Mouse (Mus musculus) embryonic facial prominence, embryonic 15.5 days (tissue): ENCODE data around the gene Ptges. TPM values are rescaled to one million over a fixed set of nuclear protein-coding genes. Genes with fewer than 3 reads are reported as not detected.
A peak's percentile ranks its signal among the peaks of the same experiment; 100 is the strongest.

ENCODE experiments used
- ATAC-seq: fragments of 200-750 bp; cut with Nextera tagmentation; 2 replicates; pipeline ENCODE4 v1.8.0; 2017; ENCODE audit warnings: low read depth, moderate TSS enrichment; ENCODE audit not compliant: insufficient number of reproducible peaks, low FRiP score, low TSS enrichment
- H3K27ac ChIP-seq: fragments of 300-500 bp; sonication (generic); replicated peaks from 2 replicates; pipeline ENCODE4 v1.5.1; 2015; ENCODE audit warnings: mild to moderate bottlenecking, inconsistent platforms
- H3K27me3 ChIP-seq: fragments of 300-500 bp; sonication (generic); 2 replicates; pipeline ENCODE4 v1.6.1; 2015; ENCODE audit warnings: inconsistent platforms
- H3K36me3 ChIP-seq: fragments of 300-500 bp; sonication (generic); 2 replicates; pipeline ENCODE4 v1.6.1; 2015; ENCODE audit warnings: mild to moderate bottlenecking, inconsistent platforms
- H3K4me1 ChIP-seq: fragments of 300-500 bp; sonication (generic); 2 replicates; pipeline ENCODE4 v1.6.1; 2015; ENCODE audit warnings: inconsistent platforms
- H3K4me2 ChIP-seq: fragments of 300-500 bp; sonication (generic); replicated peaks from 2 replicates; pipeline ENCODE4 v1.6.1; 2015; ENCODE audit warnings: mild to moderate bottlenecking, inconsistent platforms
- H3K4me3 ChIP-seq: fragments of 300-500 bp; sonication (generic); replicated peaks from 2 replicates; pipeline ENCODE4 v1.5.1; 2015; ENCODE audit warnings: mild to moderate bottlenecking, inconsistent platforms
- H3K9ac ChIP-seq: fragments of 300-500 bp; sonication (generic); 2 replicates; pipeline ENCODE4 v1.6.1; 2015; ENCODE audit warnings: inconsistent platforms
- H3K9me3 ChIP-seq: fragments of 300-500 bp; sonication (generic); replicated peaks from 2 replicates; pipeline ENCODE4 v1.6.1; 2016; ENCODE audit warnings: inconsistent platforms
- WGBS: fragments of 180-500 bp; shearing (Covaris S2); methylation state at CpG from one replicate; pipeline ENCODE4 v1.1.7; 2015; 5-methylcytosine and 5-hydroxymethylcytosine counted together
- polyA plus RNA-seq: library from polyadenylated mRNA; unstranded; fragments of >200 nt; fragmentation: Nextera tagmentation; extraction: Ambion mirVana; gene quantifications from 2 replicates; pipeline ENCODE4 v1.2.1, GENCODE M21; 2015

The Ptges gene
- polyA plus RNA-seq, 1 experiment from 2014 or later, result 32.4 TPM

- H3K4me2 ChIP-seq, result no peak overlapping the region
- no peak overlapping the region for H3K9ac ChIP-seq
- H3K27ac ChIP-seq, result peak overlapping the region; percentile 72
- H3K9me3 ChIP-seq, result no peaks in the 10 kb centered on the region
- no peaks in the 10 kb centered on the region for H3K27me3 ChIP-seq
- peak; percentile 9; the same call in 1 of the 2 replicates for ATAC-seq
- H3K36me3 ChIP-seq, result no peaks in the 10 kb centered on the region
- H3K4me3 ChIP-seq, result no peak overlapping the region
- 23% methylated on average over 6 of the region's 6 CpGs for WGBS
- peaks cover 37% of the 10 kb centered on the region for H3K4me1 ChIP-seq
These were observed 32.4 kb downstream of the Ptges start for GRCm38 (mm10) chr2:30897291-30897690.

GRCm38 (mm10) chr2:30893946-30894345 is 35.7 kb downstream of the Ptges start:
- ATAC-seq, result no peak
- 76% methylated on average over 7 of the region's 7 CpGs for WGBS
- H3K27ac ChIP-seq, result no peak overlapping the region
- H3K9ac ChIP-seq, result no peak overlapping the region
- H3K4me1 ChIP-seq, result peaks cover 24% of the 10 kb centered on the region
- no peaks in the 10 kb centered on the region for H3K27me3 ChIP-seq
- no peaks in the 10 kb centered on the region for H3K9me3 ChIP-seq
- H3K36me3 ChIP-seq, result 0 out of 2 replicates have a peak, but pooled peaks cover 4% of the 10 kb centered on the region
- H3K4me3 ChIP-seq, result no peak overlapping the region
- no peak overlapping the region for H3K4me2 ChIP-seq

GRCm38 (mm10) chr2:30893399-30893798 is 36.3 kb downstream of the Ptges start:
- Histone ChIP-seq H3K27ac (no peak overlapping the region), H3K9ac (no peak overlapping the region), H3K9me3 (no peaks in the 10 kb centered on the region), H3K4me3 (no peak overlapping the region), H3K4me1 (peaks cover 24% of the 10 kb centered on the region), H3K36me3 (0 out of 2 replicates have a peak, but pooled peaks cover 4% of the 10 kb centered on the region), H3K4me2 (no peak overlapping the region), H3K27me3 (no peaks in the 10 kb centered on the region)
- no peak for ATAC-seq
- WGBS, result 22% methylated on average over 6 of the region's 6 CpGs

- H3K4me3 ChIP-seq, result no peak overlapping the region
- H3K4me1 ChIP-seq, result peaks cover 11% of the 10 kb centered on the region
- H3K27ac ChIP-seq, result no peak overlapping the region
- 10% methylated on average over 3 of the region's 3 CpGs for WGBS
- ATAC-seq, result no peak
- H3K4me2 ChIP-seq, result no peak overlapping the region
- 0 out of 2 replicates have a peak, but pooled peaks cover 4% of the 10 kb centered on the region for H3K36me3 ChIP-seq
- no peak overlapping the region for H3K9ac ChIP-seq
- no peaks in the 10 kb centered on the region for H3K9me3 ChIP-seq
- no peaks in the 10 kb centered on the region for H3K27me3 ChIP-seq
These were observed 38.7 kb downstream of the Ptges start for GRCm38 (mm10) chr2:30891002-30891401.

GRCm38 (mm10) chr2:30885453-30886163 is 44.1 kb downstream of the Ptges start:
- Histone ChIP-seq H3K9me3 (no peaks in the 10 kb centered on the region), H3K27ac (peak overlapping the region; percentile 92), H3K27me3 (no peaks in the 10 kb centered on the region), H3K36me3 (peaks cover 31% of the 10 kb centered on the region), H3K4me2 (peak overlapping the region; percentile 25; the same call in 1 of the 2 replicates), H3K9ac (no peak overlapping the region), H3K4me1 (peaks cover 15% of the 10 kb centered on the region), H3K4me3 (no peak overlapping the region)
- ATAC-seq, result peak; percentile 78
- 20% methylated on average over 9 of the region's 9 CpGs for WGBS

GRCm38 (mm10) chr2:30884852-30885373 is 44.8 kb downstream of the Ptges start:
- H3K9ac ChIP-seq, result no peak overlapping the region
- 94% methylated on average over 4 of the region's 4 CpGs for WGBS
- no peak for ATAC-seq
- H3K36me3 ChIP-seq, result peaks cover 31% of the 10 kb centered on the region
- H3K4me1 ChIP-seq, result peaks cover 15% of the 10 kb centered on the region
- no peaks in the 10 kb centered on the region for H3K9me3 ChIP-seq
- H3K27ac ChIP-seq, result peak overlapping the region; percentile 92
- H3K4me2 ChIP-seq, result no peak overlapping the region
- no peaks in the 10 kb centered on the region for H3K27me3 ChIP-seq
- no peak overlapping the region for H3K4me3 ChIP-seq

- no peak for ATAC-seq
- H3K9me3 ChIP-seq, result no peaks in the 10 kb centered on the region
- no peak overlapping the region for H3K4me3 ChIP-seq
- no peak overlapping the region for H3K9ac ChIP-seq
- H3K4me2 ChIP-seq, result no peak overlapping the region
- 72% methylated on average over 7 of the region's 7 CpGs for WGBS
- H3K27me3 ChIP-seq, result no peaks in the 10 kb centered on the region
- peaks cover 18% of the 10 kb centered on the region for H3K4me1 ChIP-seq
- peaks cover 47% of the 10 kb centered on the region for H3K36me3 ChIP-seq
- no peak overlapping the region for H3K27ac ChIP-seq
These were observed 48.4 kb downstream of the Ptges start for GRCm38 (mm10) chr2:30881215-30881614.

GRCm38 (mm10) chr2:30879481-30879880 is 50.2 kb downstream of the Ptges start:
- Histone ChIP-seq H3K36me3 (peaks cover 40% of the 10 kb centered on the region), H3K9me3 (no peaks in the 10 kb centered on the region), H3K9ac (no peak overlapping the region), H3K4me1 (peaks cover 23% of the 10 kb centered on the region), H3K27ac (no peak overlapping the region), H3K27me3 (no peaks in the 10 kb centered on the region), H3K4me2 (no peak overlapping the region), H3K4me3 (no peak overlapping the region)
- 93% methylated on average over 15 of the region's 15 CpGs for WGBS
- ATAC-seq, result no peak

GRCm38 (mm10) chr2:30875621-30876432 is 53.8 kb downstream of the Ptges start:
- 35% methylated on average over 11 of the region's 11 CpGs for WGBS
- H3K4me3 ChIP-seq, result no peak overlapping the region
- H3K9me3 ChIP-seq, result no peaks in the 10 kb centered on the region
- no peak overlapping the region for H3K4me2 ChIP-seq
- peak overlapping the region; percentile 83 for H3K27ac ChIP-seq
- peaks cover 56% of the 10 kb centered on the region for H3K4me1 ChIP-seq
- ATAC-seq, result no peak
- no peak overlapping the region for H3K9ac ChIP-seq
- peaks cover 22% of the 10 kb centered on the region for H3K36me3 ChIP-seq
- H3K27me3 ChIP-seq, result no peaks in the 10 kb centered on the region

- no peak overlapping the region for H3K4me3 ChIP-seq
- no peak overlapping the region for H3K9ac ChIP-seq
- peak overlapping the region; percentile 83 for H3K27ac ChIP-seq
- no peaks in the 10 kb centered on the region for H3K27me3 ChIP-seq
- peaks cover 16% of the 10 kb centered on the region for H3K36me3 ChIP-seq
- WGBS, result 65% methylated on average over 7 of the region's 7 CpGs
- ATAC-seq, result no peak
- H3K9me3 ChIP-seq, result no peaks in the 10 kb centered on the region
- H3K4me1 ChIP-seq, result peaks cover 64% of the 10 kb centered on the region
- no peak overlapping the region for H3K4me2 ChIP-seq
These were observed 54.6 kb downstream of the Ptges start for GRCm38 (mm10) chr2:30875096-30875495.

- Histone ChIP-seq H3K9ac (no peak overlapping the region; the same call in 1 of the 2 replicates), H3K27ac (peak overlapping the region; percentile 83), H3K4me3 (no peak overlapping the region), H3K27me3 (no peaks in the 10 kb centered on the region), H3K4me2 (no peak overlapping the region), H3K9me3 (no peaks in the 10 kb centered on the region), H3K36me3 (peaks cover 11% of the 10 kb centered on the region), H3K4me1 (peaks cover 68% of the 10 kb centered on the region)
- no peak for ATAC-seq
- 37% methylated on average over 10 of the region's 10 CpGs for WGBS
These were observed 55.2 kb downstream of the Ptges start for GRCm38 (mm10) chr2:30874445-30874844.
